In the genomic region with DNA sequence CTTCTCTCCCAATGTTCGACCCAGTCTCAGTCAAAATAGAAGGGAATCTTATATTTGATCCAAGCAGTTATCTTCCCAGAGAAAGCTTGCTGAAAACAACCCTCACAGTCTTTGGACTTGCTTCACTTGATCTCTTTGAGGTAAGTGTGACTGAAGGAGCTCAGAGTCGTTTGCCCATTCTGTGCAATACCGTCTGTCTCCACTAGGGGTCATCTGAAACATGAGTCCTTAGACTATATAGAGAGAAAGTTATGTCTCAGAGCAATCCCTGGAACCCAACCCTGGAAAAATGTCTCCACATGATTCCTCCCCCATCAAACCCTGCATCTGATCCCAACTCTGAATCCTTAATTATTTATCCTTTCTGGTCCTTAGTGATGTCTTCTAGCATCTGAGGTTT, we compare ENCODE assay signal across 9 mouse cellular contexts. TPM values are rescaled to one million over a fixed set of nuclear protein-coding genes. Genes with fewer than 3 reads are reported as not detected.
DNase-seq lines count a peak whose midpoint lies in the region; ATAC-seq and TF ChIP-seq lines count a peak whose summit lies in the region.
"Had no signal": no experiment of that assay in that cellular context is flagged by ENCODE, and none has a peak within 500 bp of the region (broad histone marks: within the 10 kb centered on the region; RNA-seq: fewer than 3 reads in every experiment).

No protein-coding gene starts in this region.

- H3K9me3 ChIP-seq in G1E (replicated peaks) = peaks cover 8% of the 10 kb centered on the region
- H3K9me3 ChIP-seq in forebrain, embryonic 11.5 days (ENCODE audit: control insufficient read depth, low read length) = no peaks in the 10 kb centered on the region
- H3K9me3 ChIP-seq: megakaryocyte, embryonic 14.5 days had no signal

- H3K4me1 ChIP-seq in G1E (ENCODE audit: insufficient read depth, low read depth, low read length) = no peaks in the 10 kb centered on the region
- H3K4me1 ChIP-seq in forebrain, embryonic 11.5 days (replicated peaks; ENCODE audit: control insufficient read depth, insufficient read depth, low read length) = no peaks in the 10 kb centered on the region
- H3K4me1 ChIP-seq: megakaryocyte, embryonic 14.5 days had no signal

- DNase-seq in left cerebral cortex, postnatal 4 days = peak; percentile 72
- no peak for DNase-seq in left cerebral cortex, postnatal 36 days (ENCODE audit: low spot score in 2 of 2)
- DNase-seq in G1E (ENCODE audit: low spot score) = no peak
- peak; percentile 75 for DNase-seq in adrenal gland, postnatal 10 days
- peak; percentile 78 for DNase-seq in forebrain, embryonic 11.5 days (ENCODE audit: low spot score)
- peak; percentile 11 to 75 for DNase-seq in kidney, postnatal 36 days
- DNase-seq in naive thymus-derived CD4-positive, alpha-beta T cell, adult 2 months (ENCODE audit: low read depth) = peak; percentile 51
- no peak for DNase-seq in yolk sac, embryonic 10.5 days (ENCODE audit: low spot score)

- no peak overlapping the region for H3K27ac ChIP-seq in forebrain, embryonic 11.5 days (ENCODE audit: low read depth, low read length)

- intact Hi-C loops in left cerebral cortex, postnatal 4 days (cut with DNase I) = loop anchor here (10.0 kb wide), 1 partner anchor 314 kb away; a partner anchor contains a TSS
- intact Hi-C loops in left cerebral cortex, postnatal 36 days (cut with DNase I) = loop anchor here (2.0 kb wide), 1 partner anchor 314 kb away; no protein-coding TSS in a partner anchor

- no peak overlapping the region for H3K4me2 ChIP-seq in forebrain, embryonic 11.5 days (ENCODE audit: low read depth, low read length, severe bottlenecking)

- 14% methylated on average over 3 of the region's 3 CpGs for WGBS in forebrain, embryonic 11.5 days

- no peak overlapping the region for H3K9ac ChIP-seq in forebrain, embryonic 11.5 days (ENCODE audit: low read length)

- H3K36me3 ChIP-seq in G1E (replicated peaks) = no peaks in the 10 kb centered on the region
- H3K36me3 ChIP-seq in forebrain, embryonic 11.5 days (ENCODE audit: control insufficient read depth, insufficient read depth, low read length) = no peaks in the 10 kb centered on the region

- TF ChIP-seq CTCF in G1E (IDR thresholded peaks at IDR 0.05; ENCODE audit: low read depth, low read length) = peak; percentile 46; the same call in 1 of the 2 replicates

- H3K4me3 ChIP-seq in G1E (ENCODE audit: low read depth, low read length) = no peak overlapping the region
- no peak overlapping the region for H3K4me3 ChIP-seq in forebrain, embryonic 11.5 days (ENCODE audit: low read depth, low read length)
- H3K4me3 ChIP-seq: megakaryocyte, embryonic 14.5 days had no signal

- no peaks in the 10 kb centered on the region for H3K27me3 ChIP-seq in G1E (ENCODE audit: insufficient read depth, low read length)
- no peaks in the 10 kb centered on the region for H3K27me3 ChIP-seq in forebrain, embryonic 11.5 days (ENCODE audit: control insufficient read depth, insufficient read depth, low read length)
- H3K27me3 ChIP-seq: megakaryocyte, embryonic 14.5 days had no signal

- ATAC-seq in G1E (ENCODE audit: extremely low read depth, insufficient number of reproducible peaks, low FRiP score, poor library complexity, severe bottlenecking) = no peak
- peak; percentile 44; the same call in 1 of the 2 replicates for ATAC-seq in forebrain, embryonic 11.5 days (replicated peaks; ENCODE audit: low FRiP score)

RNA-seq across cellular contexts. Expression of a gene that starts 13.4 kb away (rescaled TPM):
- total RNA-seq in left cerebral cortex, postnatal 4 days (2021) = under 1 TPM; 0.08 to 0.30 TPM
- under 1 TPM in 1 of 2 experiments, not detected in 1; 0.14 TPM for total RNA-seq in left cerebral cortex, postnatal 36 days (2021)
- total RNA-seq in G1E (2014; fragmentation: Nextera tagmentation) (not detected in 2 replicates), G1E (2017) (0.16 and 0.17 TPM in 2 replicates)
- polyA plus RNA-seq in G1E (2012) = not detected in 2 replicates
- total RNA-seq in adrenal gland, postnatal 10 days (2021) = 100 to 1,000 TPM; 260 to 497 TPM
- polyA plus RNA-seq in forebrain, embryonic 11.5 days (2014; fragmentation: Nextera tagmentation; extraction: Ambion mirVana) = 0.09 TPM in 1 of 2 replicates, not detected in the other

Comparison
In these comparisons a context has a peak if more than half of its experiments do, and no peak if none do; other contexts are left out.
1. DNase-seq: peak in left cerebral cortex, postnatal 4 days (single experiment), adrenal gland, postnatal 10 days (single experiment), forebrain, embryonic 11.5 days (single experiment), kidney, postnatal 36 days (2 of 2) and naive thymus-derived CD4-positive, alpha-beta T cell, adult 2 months (single experiment); none in left cerebral cortex, postnatal 36 days (0 of 2), G1E (single experiment) and yolk sac, embryonic 10.5 days (single experiment).
2. RNA of a gene that starts 13.4 kb away (total RNA-seq): 260 to 497 TPM in adrenal gland, postnatal 10 days; 0.08 to 0.30 TPM in left cerebral cortex, postnatal 4 days, 0.16 to 0.17 TPM in G1E and 0.14 TPM in left cerebral cortex, postnatal 36 days; every median in the first group is over 100 times any median in the second.